Mouse (Mus musculus): ENCODE data around the gene Nmnat3.

Gene Nmnat3

DNA sequence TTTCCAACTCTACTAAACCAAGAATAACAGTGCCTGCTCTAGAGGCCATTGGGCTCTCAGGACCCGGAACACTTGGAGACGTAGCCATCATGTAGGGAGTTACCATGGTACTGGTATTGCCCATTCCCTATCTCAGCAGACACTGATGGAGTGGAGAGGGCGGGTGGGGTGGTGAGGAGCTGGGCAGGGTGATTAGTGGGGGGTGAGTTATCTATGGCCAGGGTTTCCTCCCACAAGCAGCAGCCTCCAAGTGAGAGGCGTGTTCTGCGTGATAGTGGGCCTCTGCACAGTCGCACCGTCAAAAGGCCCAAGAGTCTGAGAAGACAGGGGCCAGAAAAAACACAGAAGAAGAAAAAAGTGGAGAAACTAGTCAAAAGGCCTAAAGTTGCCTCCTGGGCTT lies 12.0 kb downstream of the Nmnat3 start:
- ChIA-PET CTCF (no interaction called here), POLR2A (no interaction called here)

DNA sequence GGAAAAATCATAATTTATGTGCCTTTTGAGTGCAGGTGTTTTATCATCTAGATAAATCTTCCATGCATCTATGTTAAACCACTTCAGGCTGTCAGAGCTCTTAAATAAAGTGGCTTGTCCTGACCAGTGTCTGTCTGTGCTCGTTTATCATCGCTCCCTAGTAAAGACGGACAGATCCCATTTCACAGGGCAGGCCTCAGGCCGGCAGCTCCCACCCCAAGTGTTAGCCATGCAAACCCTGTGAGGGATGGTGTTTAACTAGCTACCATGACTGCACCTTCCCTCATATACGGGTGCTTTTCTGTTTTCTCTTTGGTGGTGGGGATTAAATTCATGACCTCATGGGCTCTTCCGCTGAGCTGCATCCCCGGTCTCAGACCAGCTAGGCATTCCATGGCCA lies 13.3 kb downstream of the Nmnat3 start:
- ChIA-PET POLR2A (interaction anchor here in 1 of 4 experiments (0.6 kb wide), 1 partner anchor 303 kb away, joined by 3 read pairs; no protein-coding TSS in a partner anchor), CTCF (no interaction called here)

DNA sequence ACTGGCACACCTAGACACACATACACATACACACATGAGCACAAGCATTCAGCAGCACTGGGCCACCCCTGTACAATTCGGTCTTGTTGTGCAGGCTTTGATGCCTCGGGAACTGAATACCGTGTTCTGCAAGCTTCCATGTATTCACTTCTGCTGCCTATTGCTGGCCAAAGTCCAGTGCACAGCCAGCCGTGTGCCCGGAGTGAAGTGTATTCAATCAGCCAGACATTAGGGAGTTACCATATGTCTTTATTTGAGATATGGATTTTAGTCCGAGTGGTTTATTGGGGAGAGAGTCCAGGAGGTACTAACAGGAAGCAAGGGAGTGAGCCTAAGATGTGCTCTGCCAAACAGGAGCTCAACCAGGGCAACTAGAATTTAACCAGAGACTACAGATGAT lies 19.8 kb downstream of the Nmnat3 start:
- POLR2A ChIA-PET: interaction anchor here in 2 of 4 experiments (0.7 to 1.3 kb wide), 3 partner anchors 10 to 11 kb away, joined by 3 read pairs; no protein-coding TSS in a partner anchor
- CTCF ChIA-PET: no interaction called here

DNA sequence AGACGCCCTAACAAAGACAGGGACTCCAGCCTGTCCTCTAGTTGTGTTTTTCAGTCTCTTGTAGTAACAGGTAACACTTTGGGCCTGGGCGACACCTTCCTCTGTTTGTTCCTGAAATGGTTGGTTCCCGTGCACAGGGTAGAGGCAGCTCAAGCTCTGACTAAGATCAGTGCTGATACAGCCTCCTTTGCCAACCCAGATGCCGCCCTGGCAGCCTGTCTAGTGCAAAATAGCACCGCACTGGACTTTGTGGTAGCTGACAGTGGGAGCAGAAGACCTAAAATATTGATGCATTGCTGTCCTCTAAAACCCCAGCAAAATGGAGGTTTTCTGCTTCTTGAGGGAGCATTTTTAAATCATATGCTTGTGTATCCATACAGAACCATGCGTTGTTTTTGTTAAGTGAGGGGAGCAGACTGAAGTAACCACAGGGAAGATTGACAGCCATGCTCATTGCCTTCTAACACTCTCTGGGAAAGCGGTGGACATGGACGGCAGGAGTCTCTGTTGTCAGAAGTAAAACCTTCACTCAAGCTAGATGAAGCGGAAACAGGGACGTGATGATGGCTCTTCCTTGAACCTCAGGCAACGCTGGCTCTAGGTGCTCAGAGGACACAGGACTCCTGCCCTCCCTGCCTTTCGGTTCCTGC lies 24.2 kb downstream of the Nmnat3 start:
- CTCF ChIA-PET: no interaction called here

DNA sequence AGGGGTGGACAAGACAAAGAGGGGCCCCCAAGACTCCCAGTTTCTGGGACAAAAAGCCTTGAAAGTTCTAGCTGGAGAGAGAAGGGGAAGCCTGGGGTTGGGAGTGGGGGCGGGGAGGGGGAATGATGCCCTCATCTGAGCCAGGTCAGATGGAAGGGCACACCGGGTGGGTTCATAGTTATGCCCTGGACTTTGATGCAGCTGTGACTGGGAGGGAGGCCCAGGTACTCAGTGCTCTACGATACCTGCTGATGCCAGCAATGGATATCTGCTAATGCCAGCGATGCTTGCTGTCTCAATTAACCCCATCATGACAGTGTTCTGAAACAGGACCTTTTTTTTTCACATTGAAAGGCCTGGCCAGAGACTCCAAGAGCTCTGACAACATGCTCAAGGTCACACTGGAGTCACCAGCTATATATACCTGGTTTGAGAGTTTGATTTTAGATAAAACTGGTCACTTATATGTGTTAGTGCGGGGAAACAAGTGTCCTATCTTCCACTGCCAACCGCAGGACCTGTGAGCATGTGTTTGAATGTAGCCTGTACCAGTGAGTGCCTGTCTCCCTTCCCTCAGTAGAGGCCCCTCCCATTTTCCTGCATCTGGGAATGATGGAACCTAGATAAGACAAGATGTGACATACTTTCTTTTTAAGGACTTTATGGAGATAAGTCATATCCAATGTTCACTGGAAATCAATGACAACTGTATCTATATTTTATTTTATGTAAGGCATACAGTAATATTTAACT lies 25.6 kb downstream of the Nmnat3 start:
- ChIA-PET CTCF (no interaction called here), POLR2A (no interaction called here)

More for the DNA sequence above, 24.2 kb downstream of the Nmnat3 start:
- POLR2A ChIA-PET: interaction anchor here in 1 of 4 experiments (0.6 kb wide), 1 partner anchor 49 kb away, joined by 3 read pairs; no protein-coding TSS in a partner anchor

DNA sequence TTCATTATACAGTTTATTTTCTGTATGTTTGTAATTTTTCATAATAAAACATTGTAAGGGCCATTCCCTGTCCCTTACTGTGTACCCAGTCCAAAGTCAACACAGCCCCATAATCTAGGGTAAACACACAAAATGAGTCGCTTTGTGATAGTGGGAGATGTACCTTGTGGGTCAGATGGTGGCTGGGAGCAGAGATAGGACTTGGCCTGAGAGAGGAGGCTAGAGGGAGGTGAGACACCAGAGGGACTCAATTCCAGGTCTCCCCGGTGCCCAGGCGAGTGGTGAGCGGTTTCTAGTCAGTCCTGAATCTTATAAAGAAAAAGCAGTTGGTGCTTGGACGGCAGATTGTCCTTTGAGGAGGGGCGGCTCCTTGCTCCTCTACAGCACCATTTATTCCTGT lies 26.4 kb downstream of the Nmnat3 start:
- CTCF ChIA-PET: no interaction called here
- POLR2A ChIA-PET: no interaction called here

DNA sequence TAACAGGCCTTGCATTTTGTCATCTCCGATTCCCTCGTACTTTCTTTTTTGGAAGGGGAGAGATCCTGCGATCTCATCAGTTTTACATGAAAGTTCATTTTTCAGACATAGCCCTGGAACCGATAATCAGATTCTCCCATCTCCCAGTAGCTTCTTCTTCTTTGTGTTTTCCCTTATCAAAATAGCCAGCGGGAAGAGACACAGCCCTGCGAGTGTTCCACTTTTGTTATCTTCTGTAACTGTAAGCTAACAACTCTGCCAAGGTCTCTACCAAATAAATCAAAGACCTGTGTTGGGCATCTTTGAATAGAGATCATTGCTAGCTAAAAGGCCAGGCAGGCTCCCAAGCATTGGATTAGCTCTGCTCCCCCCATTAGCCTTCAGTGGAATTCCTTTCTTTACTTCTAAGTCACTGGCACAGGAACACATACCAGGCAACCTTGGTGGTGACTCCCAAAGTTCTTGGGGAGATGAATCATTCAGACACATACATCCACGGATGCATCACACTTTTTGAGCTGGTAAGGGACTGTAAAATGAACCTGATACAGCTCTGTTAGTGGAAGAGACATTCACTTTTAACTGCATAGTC lies 26.9 kb downstream of the Nmnat3 start:
- POLR2A ChIA-PET: interaction anchor here in 1 of 4 experiments (0.9 kb wide), 1 partner anchor 18 kb away, joined by 7 read pairs; no protein-coding TSS in a partner anchor
- CTCF ChIA-PET: no interaction called here

DNA sequence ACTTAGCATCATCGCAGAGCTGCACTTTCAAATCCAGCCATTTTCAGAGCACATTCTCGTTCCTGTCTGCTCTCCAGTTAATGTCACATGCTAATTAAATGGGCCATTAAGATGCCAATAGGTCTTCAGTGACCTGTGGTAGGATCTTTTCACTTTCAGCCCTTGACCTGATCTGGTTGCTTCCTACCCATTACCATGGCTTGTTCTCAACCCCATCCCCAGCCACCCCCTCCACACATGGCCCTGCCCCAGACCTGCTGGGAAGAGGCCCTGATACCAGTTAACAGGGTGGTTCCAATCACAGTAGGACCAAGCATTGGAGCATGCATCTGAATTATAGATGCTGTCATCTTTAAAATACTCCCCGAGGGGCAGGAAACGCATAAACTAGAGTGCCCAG lies 30.7 kb downstream of the Nmnat3 start:
- CTCF ChIA-PET: interaction anchor here in 1 of 4 experiments (0.7 kb wide), 1 partner anchor 9 kb away, joined by 5 read pairs; no protein-coding TSS in a partner anchor
- POLR2A ChIA-PET: interaction anchor here in 2 of 4 experiments (0.6 to 1.2 kb wide), 2 partner anchors 22 to 1935 kb away, joined by 5 to 7 read pairs; no protein-coding TSS in a partner anchor

DNA sequence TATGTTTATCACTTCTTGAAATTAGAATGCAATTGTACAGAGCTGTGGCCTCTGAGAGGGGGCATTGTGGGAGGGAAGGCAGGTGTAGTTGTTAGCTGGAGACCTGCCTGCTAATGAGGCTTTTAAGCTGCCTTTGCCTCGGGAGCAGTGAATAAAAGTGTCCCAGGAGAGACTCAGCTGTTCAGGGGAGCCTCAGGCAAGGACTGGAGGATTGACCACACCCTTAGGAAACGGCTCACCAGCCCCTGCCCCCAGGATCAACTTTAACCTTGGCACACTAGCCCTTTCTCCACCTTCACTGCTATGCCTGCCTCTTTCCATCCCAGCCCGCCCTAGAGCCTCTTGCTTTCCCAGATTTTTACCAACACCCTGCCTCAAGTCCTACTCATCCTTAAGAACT lies 31.6 kb downstream of the Nmnat3 start:
- POLR2A ChIA-PET: interaction anchor here in 1 of 4 experiments (0.8 kb wide), 1 partner anchor 9 kb away, joined by 3 read pairs; no protein-coding TSS in a partner anchor
- CTCF ChIA-PET: no interaction called here

DNA sequence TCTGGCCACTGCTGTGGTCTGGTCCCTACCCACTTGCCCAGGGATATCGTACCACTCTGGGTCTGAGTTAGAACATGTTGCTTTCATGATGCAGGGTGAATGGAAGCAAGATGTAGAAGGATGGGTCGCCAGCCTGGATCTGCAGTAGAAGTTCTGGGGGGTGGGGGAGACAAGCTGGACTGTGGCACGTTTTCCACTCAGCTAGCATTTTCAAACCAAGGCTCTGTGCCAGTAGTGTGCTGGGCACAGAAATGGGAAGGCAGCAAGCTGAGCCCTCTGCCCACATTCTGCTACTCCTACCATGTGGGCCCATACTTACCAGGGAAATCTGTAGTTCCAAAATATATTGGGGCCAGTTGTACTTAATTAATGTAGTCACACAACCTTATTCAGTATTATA lies 33.5 kb downstream of the Nmnat3 start:
- CTCF ChIA-PET: interaction anchor here in 1 of 4 experiments (0.6 kb wide), 1 partner anchor 19 kb away, joined by 5 read pairs; no protein-coding TSS in a partner anchor
- POLR2A ChIA-PET: no interaction called here

DNA sequence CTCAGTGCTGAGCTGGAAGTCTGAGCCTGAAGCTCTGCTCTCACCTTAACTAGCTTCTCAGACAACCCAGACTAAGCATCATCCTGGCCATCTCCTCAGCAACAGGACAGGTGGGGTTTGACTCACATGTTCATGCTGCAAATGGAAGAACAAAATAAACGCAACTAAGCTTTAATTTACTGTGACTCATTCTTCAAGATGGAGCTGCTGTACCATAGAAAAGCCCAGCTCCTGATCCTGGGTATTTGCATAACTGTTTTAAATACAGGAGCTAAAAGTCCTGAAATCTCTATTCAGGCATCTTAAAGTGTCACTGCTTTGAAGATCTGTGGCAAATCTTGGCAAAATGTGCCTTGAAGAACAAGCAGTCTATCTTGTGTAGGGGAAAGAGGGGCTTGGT lies 38.9 kb downstream of the Nmnat3 start:
- POLR2A ChIA-PET: no interaction called here
- CTCF ChIA-PET: interaction anchor here in 1 of 4 experiments (0.7 kb wide), 1 partner anchor 82 kb away, joined by 3 read pairs; no protein-coding TSS in a partner anchor

DNA sequence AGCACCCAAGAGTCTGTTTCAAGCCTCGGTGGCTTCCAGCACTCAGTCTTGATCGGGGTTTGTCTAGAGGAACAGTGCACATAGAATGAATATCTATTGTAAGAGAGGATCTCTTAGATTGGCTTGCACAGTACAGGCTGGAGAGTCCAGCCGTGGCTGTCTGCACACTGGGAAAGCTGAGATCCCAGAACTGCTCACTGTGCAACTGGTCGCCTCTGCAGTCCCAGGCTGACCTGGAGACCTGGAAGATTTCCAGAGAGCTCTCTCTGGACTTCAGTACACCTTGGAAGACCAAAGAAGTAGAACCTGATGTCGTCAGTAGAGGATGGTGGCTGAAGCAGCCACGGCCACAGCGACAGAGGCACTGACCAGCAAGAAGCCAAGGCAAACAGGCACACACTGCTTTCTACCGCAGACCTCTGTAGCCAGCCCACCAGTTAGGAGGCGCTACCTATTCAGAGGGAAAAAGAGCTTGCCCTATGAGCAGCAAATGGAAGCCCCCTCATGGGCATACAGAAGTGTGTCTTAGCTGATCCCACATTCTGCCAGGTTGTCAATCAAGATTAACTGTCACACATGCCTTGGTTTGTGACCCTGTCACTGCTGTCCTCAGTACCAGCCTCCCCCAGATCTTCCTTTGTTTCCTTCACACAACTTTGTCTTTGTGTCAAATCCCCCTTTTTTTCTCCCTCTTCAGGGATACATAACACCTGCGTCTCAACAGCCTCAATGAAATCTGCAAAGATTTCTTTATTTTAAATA lies 41.4 kb downstream of the Nmnat3 start:
- CTCF ChIA-PET: interaction anchor here in 2 of 4 experiments (0.6 kb wide), 2 partner anchors 255 to 945 kb away, joined by 3 to 4 read pairs; no protein-coding TSS in a partner anchor
- POLR2A ChIA-PET: interaction anchor here in 2 of 4 experiments (0.6 to 0.7 kb wide), 2 partner anchors 9 to 234 kb away, joined by 3 read pairs; no protein-coding TSS in a partner anchor

DNA sequence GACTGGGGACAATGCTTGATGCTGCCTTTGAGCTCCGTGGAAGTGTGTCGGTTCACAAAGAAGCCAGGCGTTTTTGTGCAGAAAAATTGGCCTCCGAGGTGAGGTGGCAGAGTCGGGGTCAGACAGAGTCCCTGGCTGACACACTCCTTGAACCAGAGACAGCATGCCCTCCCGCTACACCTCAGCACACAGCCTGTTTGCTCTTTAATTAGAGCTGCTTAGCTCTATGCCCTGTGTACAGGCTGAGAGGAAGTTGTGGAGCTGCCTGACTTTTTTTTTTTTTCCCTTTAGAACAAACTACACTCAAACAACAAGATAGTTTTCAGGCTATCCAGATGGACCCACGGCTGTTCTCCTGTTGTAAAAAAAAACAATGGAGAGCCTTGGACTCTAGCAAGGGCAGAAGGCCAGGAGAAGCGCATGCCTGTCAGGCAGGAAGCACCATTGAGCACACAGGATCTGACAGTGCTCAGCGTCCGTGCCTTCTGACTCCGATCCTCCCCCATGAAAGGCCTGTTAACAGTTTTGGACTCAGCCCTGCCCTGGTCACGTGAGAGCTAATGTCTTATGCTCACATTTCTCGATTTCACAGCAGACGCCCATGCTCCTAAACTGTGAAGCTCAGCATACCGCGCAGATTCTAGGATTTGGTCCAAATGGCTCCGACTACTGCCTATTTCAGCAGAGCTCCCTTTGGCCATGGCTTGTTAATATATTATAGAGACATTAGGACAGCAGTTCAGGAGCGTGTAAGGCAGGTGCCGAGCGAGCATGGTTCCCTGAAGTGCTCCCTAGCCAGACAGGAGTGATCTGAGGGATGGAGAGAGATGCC lies 42.3 kb downstream of the Nmnat3 start:
- CTCF ChIA-PET: interaction anchor here in 1 of 4 experiments (0.6 kb wide), 1 partner anchor 256 kb away, joined by 4 read pairs; no protein-coding TSS in a partner anchor
- POLR2A ChIA-PET: interaction anchor here in 1 of 4 experiments (0.6 kb wide), 1 partner anchor 233 kb away, joined by 3 read pairs; no protein-coding TSS in a partner anchor

DNA sequence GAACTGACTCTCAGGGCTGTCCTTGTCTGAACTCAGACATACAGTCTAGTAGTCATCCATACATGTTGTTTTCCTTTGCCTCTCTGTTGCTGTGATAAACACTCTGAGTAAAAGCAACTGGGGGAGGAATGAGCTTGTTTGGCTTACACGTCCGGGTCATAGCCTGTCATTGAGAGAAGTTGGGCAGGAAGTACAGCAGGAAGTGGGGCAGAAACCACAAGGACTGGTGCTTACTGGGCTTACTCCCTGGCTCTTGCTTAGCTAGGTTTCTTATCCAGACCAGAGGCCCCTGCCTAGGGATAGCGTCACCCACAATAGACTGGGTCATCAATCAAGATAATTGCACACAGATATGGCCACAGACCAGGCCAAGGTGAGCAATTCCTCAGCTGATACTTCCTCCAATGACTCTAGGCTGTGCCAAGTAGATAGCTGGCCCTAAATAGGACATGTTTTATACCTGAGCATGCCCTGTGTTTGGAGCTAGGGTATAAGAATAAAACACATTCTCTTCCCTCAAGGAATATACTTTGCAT lies 46.1 kb downstream of the Nmnat3 start:
- CTCF ChIA-PET: no interaction called here
- POLR2A ChIA-PET: no interaction called here

DNA sequence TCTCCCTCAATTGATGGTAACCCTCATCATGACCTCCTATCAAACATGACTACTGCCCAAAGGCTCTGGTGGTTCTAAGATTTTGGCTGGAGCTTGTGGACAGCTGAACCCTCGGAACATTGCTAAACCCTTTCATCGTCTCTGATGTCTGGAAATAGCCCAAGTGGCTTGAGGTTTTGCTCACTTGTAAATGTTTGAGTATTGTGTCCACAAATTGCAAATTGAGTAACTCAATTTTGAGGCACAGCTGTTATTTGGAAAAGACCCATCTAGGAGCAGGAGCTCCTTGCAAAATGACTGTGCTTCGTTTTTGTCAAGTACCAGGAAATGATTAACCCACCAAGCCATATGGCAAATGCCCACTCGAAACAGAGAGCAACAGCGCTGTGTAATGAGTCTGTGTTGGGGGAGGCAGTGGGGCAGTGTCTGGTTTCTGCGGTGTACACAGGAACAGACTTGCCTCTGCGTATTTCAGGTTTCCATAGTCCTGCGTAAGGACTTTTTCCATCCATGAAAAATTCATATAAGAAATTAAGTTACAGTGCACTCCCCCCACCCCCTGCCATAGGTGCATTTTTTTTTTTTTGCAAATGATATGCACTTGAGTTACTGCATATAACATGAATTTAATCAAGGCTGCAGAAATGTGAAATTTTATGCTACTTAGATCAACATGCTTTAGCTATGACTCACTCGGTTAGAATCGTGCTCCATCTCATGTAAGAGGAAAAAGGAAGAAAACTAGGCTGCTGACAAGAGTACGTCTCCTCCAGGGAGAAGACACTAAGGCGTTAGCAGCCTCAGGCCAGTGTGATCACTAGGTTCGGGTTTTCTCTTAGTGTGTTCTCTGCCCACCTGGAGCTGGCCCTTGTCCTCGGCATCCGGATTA lies 50.9 kb downstream of the Nmnat3 start:
- POLR2A ChIA-PET: no interaction called here
- CTCF ChIA-PET: interaction anchor here in 1 of 4 experiments (0.6 kb wide), 1 partner anchor 1121 kb away, joined by 5 read pairs; no protein-coding TSS in a partner anchor

DNA sequence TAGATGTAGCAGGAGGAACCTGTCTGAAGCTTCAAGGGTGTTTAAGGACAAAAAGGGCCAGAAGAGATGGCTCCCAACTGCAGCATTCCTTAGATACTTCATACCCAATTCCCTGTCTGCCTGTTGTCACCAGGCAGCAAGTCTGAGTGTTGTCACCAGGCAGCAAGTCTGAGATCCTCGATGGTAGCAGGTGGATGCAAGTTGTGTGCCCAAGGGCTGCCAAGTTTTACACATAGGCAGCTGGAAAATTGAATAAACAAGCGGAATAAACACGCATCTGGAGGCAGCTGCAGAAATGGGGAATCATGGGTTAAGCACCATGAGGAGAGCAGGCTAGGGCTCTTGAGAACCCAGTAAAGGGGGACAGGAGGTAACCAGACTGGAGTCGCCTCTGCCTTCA lies 52.7 kb downstream of the Nmnat3 start:
- POLR2A ChIA-PET: interaction anchor here in 1 of 4 experiments (0.7 kb wide), 1 partner anchor 48 kb away, joined by 3 read pairs; no protein-coding TSS in a partner anchor
- CTCF ChIA-PET: no interaction called here

DNA sequence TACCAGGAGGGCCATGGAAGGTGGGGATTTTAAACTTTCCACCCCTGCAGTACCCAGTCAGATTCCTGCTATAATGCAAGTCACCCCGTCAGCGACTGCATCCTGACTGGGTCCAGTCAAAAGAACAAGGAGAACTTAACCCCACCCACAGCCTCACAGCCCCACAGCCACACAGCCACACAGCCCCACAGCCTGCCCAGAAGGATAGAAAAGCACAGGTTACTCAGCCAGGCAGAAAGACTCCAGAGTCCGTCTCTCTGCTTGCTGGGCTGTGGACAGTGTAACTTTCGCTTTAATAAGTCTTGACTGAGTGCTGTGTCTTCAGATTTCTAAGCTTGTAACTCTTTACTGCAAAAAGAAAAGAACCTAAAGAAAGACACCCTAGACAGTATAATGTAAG lies 53.2 kb downstream of the Nmnat3 start:
- ChIA-PET POLR2A (interaction anchor here in 1 of 4 experiments (0.7 kb wide), 1 partner anchor 48 kb away, joined by 3 read pairs; no protein-coding TSS in a partner anchor), CTCF (no interaction called here)

Data from embryonic stem cell, embryonic (primary cell).